29 mouse cellular contexts compared by ENCODE assay signal in the genomic region with DNA sequence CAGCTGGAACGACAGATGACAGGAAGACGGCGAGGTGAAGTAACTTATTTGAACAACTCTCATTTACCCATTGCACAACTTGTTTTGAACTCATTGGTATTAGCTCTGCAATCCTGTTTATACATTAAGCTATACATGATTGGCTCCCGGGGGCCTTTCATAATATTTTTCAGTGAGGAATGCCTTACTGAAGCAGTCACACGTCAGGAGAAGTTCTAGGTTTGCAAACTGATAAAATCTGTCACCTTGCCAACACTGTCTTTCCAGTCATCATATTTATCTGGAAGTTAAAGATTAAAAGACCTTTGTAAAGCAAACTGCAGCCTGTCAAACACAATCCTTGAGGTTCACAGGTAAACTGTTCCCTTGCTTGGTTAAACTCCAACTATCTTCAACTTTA.
DNase-seq lines count a peak whose midpoint lies in the region; ATAC-seq and TF ChIP-seq lines count a peak whose summit lies in the region.
"Had no signal": no experiment of that assay in that cellular context is flagged by ENCODE, and none has a peak within 500 bp of the region (broad histone marks: within the 10 kb centered on the region; RNA-seq: fewer than 3 reads in every experiment).

No protein-coding gene starts in this region.

- H3K4me3 ChIP-seq in lung, embryonic 14.5 days (ENCODE audit: low read depth, low read length) = no peak overlapping the region
- H3K4me3 ChIP-seq in liver, embryonic 11.5 days (ENCODE audit: low read depth, low read length) = no peak overlapping the region
- no peak overlapping the region for H3K4me3 ChIP-seq in liver, postnatal 0 days (ENCODE audit: low read depth, low read length)
- no peak overlapping the region for H3K4me3 ChIP-seq in midbrain, embryonic 13.5 days (replicated peaks)
- H3K4me3 ChIP-seq: forebrain, embryonic 10.5 days; heart, embryonic 12.5 days; hindbrain, embryonic 10.5 days; myocyte; neural tube, embryonic 13.5 days had no signal

- no peaks in the 10 kb centered on the region for H3K9me3 ChIP-seq in lung, embryonic 14.5 days (ENCODE audit: low read depth, low read length)
- no peaks in the 10 kb centered on the region for H3K9me3 ChIP-seq in liver, embryonic 11.5 days (ENCODE audit: control insufficient read depth, low read length)
- no peaks in the 10 kb centered on the region for H3K9me3 ChIP-seq in liver, postnatal 0 days (ENCODE audit: low read length)
- H3K9me3 ChIP-seq in midbrain, embryonic 13.5 days = no peaks in the 10 kb centered on the region
- H3K9me3 ChIP-seq: forebrain, embryonic 10.5 days; heart, embryonic 12.5 days; hindbrain, embryonic 10.5 days; neural tube, embryonic 13.5 days had no signal

- no peaks in the 10 kb centered on the region for H3K27me3 ChIP-seq in lung, embryonic 14.5 days (ENCODE audit: insufficient read depth, low read length)
- H3K27me3 ChIP-seq in liver, embryonic 11.5 days (replicated peaks; ENCODE audit: control insufficient read depth, insufficient read depth, low read length) = no peaks in the 10 kb centered on the region
- H3K27me3 ChIP-seq in liver, postnatal 0 days (ENCODE audit: insufficient read depth, low read length) = no peaks in the 10 kb centered on the region
- no peaks in the 10 kb centered on the region for H3K27me3 ChIP-seq in midbrain, embryonic 13.5 days
- H3K27me3 ChIP-seq: heart, embryonic 12.5 days; neural tube, embryonic 13.5 days had no signal

- H3K36me3 ChIP-seq in lung, embryonic 14.5 days (ENCODE audit: insufficient read depth) = no peaks in the 10 kb centered on the region
- H3K36me3 ChIP-seq in liver, embryonic 11.5 days (ENCODE audit: control insufficient read depth, insufficient read depth, low read length) = no peaks in the 10 kb centered on the region
- no peaks in the 10 kb centered on the region for H3K36me3 ChIP-seq in liver, postnatal 0 days (replicated peaks; ENCODE audit: insufficient read depth, low read length)
- no peaks in the 10 kb centered on the region for H3K36me3 ChIP-seq in midbrain, embryonic 13.5 days
- H3K36me3 ChIP-seq: forebrain, embryonic 10.5 days; heart, embryonic 12.5 days; hindbrain, embryonic 10.5 days; neural tube, embryonic 13.5 days had no signal

- no peak for ATAC-seq in lung, embryonic 14.5 days (ENCODE audit: insufficient read depth)
- ATAC-seq in liver, embryonic 11.5 days (replicated peaks; ENCODE audit: low FRiP score) = peak; percentile 76
- ATAC-seq in liver, postnatal 0 days = peak; percentile 98
- no peak for ATAC-seq in midbrain, embryonic 13.5 days
- ATAC-seq: CD4-positive, CD25-positive, alpha-beta regulatory T cell, adult 4 months; forebrain, embryonic 16.5 days; hindbrain, embryonic 16.5 days; midbrain, embryonic 16.5 days had no signal

- TF ChIP-seq EP300 in liver, postnatal 0 days (IDR thresholded peaks at IDR 0.05; ENCODE audit: low read depth) = peak; percentile 77

- peak; percentile 2 to 13 for DNase-seq in kidney, adult 8-10 months
- DNase-seq in kidney, postnatal 4 days = no peak
- peak; percentile 17 for DNase-seq in lung, embryonic 14.5 days
- no peak for DNase-seq in lung, postnatal 10 days
- DNase-seq in liver, embryonic 11.5 days (ENCODE audit: low spot score) = no peak
- DNase-seq in liver, postnatal 0 days = peak; percentile 26
- DNase-seq in layer of hippocampus, adult 8-10 months (ENCODE audit: low spot score in 2 of 2) = no peak
- DNase-seq: cerebellum, adult 11 months; cerebellum, postnatal 10 days; gastrocnemius, postnatal 14 days; heart, adult 18-20 months; heart, postnatal 10 days; left cerebral cortex, postnatal 4 days; lung, adult 18-20 months; lung, postnatal 4 days; retina, postnatal 1 day; right cerebral cortex, postnatal 25 days; spleen, adult 18-20 months; thymus, postnatal 36 days had no signal

- H3K4me1 ChIP-seq in lung, embryonic 14.5 days (ENCODE audit: insufficient read depth) = no peaks in the 10 kb centered on the region
- no peaks in the 10 kb centered on the region for H3K4me1 ChIP-seq in liver, embryonic 11.5 days (replicated peaks; ENCODE audit: control insufficient read depth, insufficient read depth, low read length)
- H3K4me1 ChIP-seq in liver, postnatal 0 days (ENCODE audit: insufficient read depth) = 0 out of 2 replicates have a peak, but pooled peaks cover 4% of the 10 kb centered on the region
- H3K4me1 ChIP-seq in midbrain, embryonic 13.5 days (replicated peaks) = no peaks in the 10 kb centered on the region
- H3K4me1 ChIP-seq: forebrain, embryonic 10.5 days; heart, embryonic 12.5 days; hindbrain, embryonic 10.5 days; neural tube, embryonic 13.5 days had no signal

- WGBS in lung, embryonic 14.5 days = 34% methylated on average over 5 of the region's 5 CpGs
- WGBS in liver, embryonic 11.5 days = 73% methylated on average over 5 of the region's 5 CpGs
- WGBS in liver, postnatal 0 days (ENCODE audit: insufficient replicate concordance) = 56% methylated on average over 5 of the region's 5 CpGs
- WGBS in midbrain, embryonic 13.5 days = 86% methylated on average over 5 of the region's 5 CpGs

- no peak overlapping the region for H3K9ac ChIP-seq in lung, embryonic 14.5 days
- H3K9ac ChIP-seq in liver, embryonic 11.5 days (ENCODE audit: low read depth, low read length) = no peak overlapping the region
- H3K9ac ChIP-seq in liver, postnatal 0 days (replicated peaks) = no peak overlapping the region
- H3K9ac ChIP-seq in midbrain, embryonic 13.5 days (replicated peaks) = no peak overlapping the region
- H3K9ac ChIP-seq: heart, embryonic 12.5 days; neural tube, embryonic 13.5 days had no signal

- no peak overlapping the region for H3K4me2 ChIP-seq in lung, embryonic 14.5 days
- H3K4me2 ChIP-seq in liver, embryonic 11.5 days = no peak overlapping the region
- H3K4me2 ChIP-seq in liver, postnatal 0 days (ENCODE audit: low read depth, low read length) = no peak overlapping the region
- no peak overlapping the region for H3K4me2 ChIP-seq in midbrain, embryonic 13.5 days (replicated peaks)
- H3K4me2 ChIP-seq: heart, embryonic 12.5 days; neural tube, embryonic 13.5 days had no signal

- TF ChIP-seq CTCF in lung, embryonic 14.5 days (IDR thresholded peaks at IDR 0.05; ENCODE audit: low read depth) = no peak
- TF ChIP-seq CTCF in liver, postnatal 0 days (IDR thresholded peaks at IDR 0.05; ENCODE audit: low read depth) = no peak

- H3K27ac ChIP-seq in lung, embryonic 14.5 days (ENCODE audit: low read depth) = no peak overlapping the region
- H3K27ac ChIP-seq in liver, embryonic 11.5 days (ENCODE audit: low read depth, low read length) = peak overlapping the region; percentile 14; the same call in 1 of the 2 replicates
- H3K27ac ChIP-seq in liver, postnatal 0 days (ENCODE audit: low read depth) = peak overlapping the region; percentile 80
- no peak overlapping the region for H3K27ac ChIP-seq in midbrain, embryonic 13.5 days
- H3K27ac ChIP-seq: forebrain, embryonic 10.5 days; hindbrain, embryonic 10.5 days; neural tube, embryonic 13.5 days had no signal

Comparison
In these comparisons a context has a peak if more than half of its experiments do, and no peak if none do; other contexts are left out.
1. DNase-seq: peak in kidney, adult 8-10 months (2 of 2), lung, embryonic 14.5 days (single experiment) and liver, postnatal 0 days (single experiment); none in kidney, postnatal 4 days (0 of 2), lung, postnatal 10 days (single experiment), liver, embryonic 11.5 days (single experiment) and layer of hippocampus, adult 8-10 months (0 of 2).
2. ATAC-seq: peak in liver, embryonic 11.5 days (single experiment) and liver, postnatal 0 days (single experiment); none in lung, embryonic 14.5 days (single experiment) and midbrain, embryonic 13.5 days (single experiment).
3. H3K27ac ChIP-seq: peak in liver, embryonic 11.5 days (single experiment) and liver, postnatal 0 days (single experiment); none in lung, embryonic 14.5 days (single experiment) and midbrain, embryonic 13.5 days (single experiment).